Mouse (Mus musculus): ENCODE results near the gene Glrp1. TPM values are rescaled to one million over a fixed set of nuclear protein-coding genes. Genes with fewer than 3 reads are reported as not detected.

Gene Glrp1
- polyA plus RNA-seq, 1 experiment from 2014 or later = not detected

DNA sequence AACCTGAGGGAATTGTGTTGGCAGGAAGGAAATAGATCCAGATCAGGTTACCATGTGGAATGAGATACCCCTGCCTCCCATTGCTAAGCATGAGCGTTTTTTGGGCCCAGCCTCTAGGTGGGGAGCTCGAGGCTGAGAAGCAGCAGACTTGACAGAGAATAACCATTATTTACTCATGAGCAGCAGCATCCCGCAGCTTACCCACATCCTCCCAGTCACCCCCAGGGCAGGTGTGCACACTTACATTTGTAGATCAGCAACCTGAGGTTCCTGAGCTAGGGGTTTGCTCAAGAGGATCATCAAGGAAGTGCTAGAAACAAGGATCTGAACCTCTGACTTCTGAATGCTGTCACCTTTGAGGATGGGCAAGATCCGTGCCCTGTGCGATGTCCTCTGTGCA lies 3.5 kb downstream of the Glrp1 start:
- Histone ChIP-seq H3K36me3 (ENCODE audit: control insufficient read depth, insufficient read depth, low read length) (no peaks in the 10 kb centered on the region), H3K27me3 (ENCODE audit: control insufficient read depth, insufficient read depth, low read length) (no peaks in the 10 kb centered on the region), H3K4me1 (ENCODE audit: control insufficient read depth, insufficient read depth, low read length) (no peaks in the 10 kb centered on the region), H3K27ac (ENCODE audit: low read depth, low read length) (no peak overlapping the region), H3K9ac (replicated peaks; ENCODE audit: low read depth, low read length) (no peak overlapping the region), H3K4me3 (ENCODE audit: low read depth, low read length) (no peak overlapping the region), H3K9me3 (ENCODE audit: control insufficient read depth, low read length) (no peaks in the 10 kb centered on the region), H3K4me2 (ENCODE audit: low read depth, low read length) (no peak overlapping the region)
- 84% methylated on average over 5 of the region's 5 CpGs for whole genome bisulfite sequencing
- ATAC-seq (ENCODE audit: low read depth) = no peak

DNA sequence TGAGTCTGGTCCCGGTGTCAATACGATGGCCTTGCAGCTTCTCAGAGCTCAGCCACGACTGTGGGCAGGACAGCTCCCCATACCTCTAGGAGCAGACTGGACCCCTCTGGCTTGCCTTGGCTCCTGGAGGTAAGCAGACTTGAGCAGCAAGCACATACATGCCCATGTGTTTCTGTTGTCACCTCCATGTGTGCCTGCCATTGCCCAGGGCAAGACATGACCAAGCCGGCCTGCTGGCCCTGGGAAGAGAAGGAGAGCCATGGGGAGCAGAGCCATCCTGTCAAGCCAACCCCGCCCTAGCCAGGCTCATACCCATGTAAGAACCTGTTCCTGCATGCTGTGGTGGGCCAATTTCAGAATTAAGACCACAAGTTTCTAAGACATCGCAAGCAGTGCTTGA lies 4.2 kb downstream of the Glrp1 start:
- no peaks in the 10 kb centered on the region for H3K36me3 ChIP-seq (ENCODE audit: control insufficient read depth, insufficient read depth, low read length)
- H3K27ac ChIP-seq (ENCODE audit: low read depth, low read length) = no peak overlapping the region
- no peak overlapping the region for H3K9ac ChIP-seq (replicated peaks; ENCODE audit: low read depth, low read length)
- no peaks in the 10 kb centered on the region for H3K27me3 ChIP-seq (ENCODE audit: control insufficient read depth, insufficient read depth, low read length)
- no peak overlapping the region for H3K4me3 ChIP-seq (ENCODE audit: low read depth, low read length)
- 80% methylated on average over 6 of the region's 6 CpGs for WGBS
- no peak overlapping the region for H3K4me2 ChIP-seq (ENCODE audit: low read depth, low read length)
- no peaks in the 10 kb centered on the region for H3K4me1 ChIP-seq (ENCODE audit: control insufficient read depth, insufficient read depth, low read length)
- no peaks in the 10 kb centered on the region for H3K9me3 ChIP-seq (ENCODE audit: control insufficient read depth, low read length)
- no peak for ATAC-seq (ENCODE audit: low read depth)

- WGBS = 9% methylated on average over 7 of the region's 7 CpGs
Observed at GRCm38 (mm10) chr1:88504531-88504945, 5.3 kb downstream of the Glrp1 start.

GRCm38 (mm10) chr1:88502822-88503221 lies 7.0 kb downstream of the Glrp1 start:
- Histone ChIP-seq H3K36me3 (ENCODE audit: control insufficient read depth, insufficient read depth, low read length) (no peaks in the 10 kb centered on the region), H3K4me3 (ENCODE audit: low read depth, low read length) (no peak overlapping the region), H3K27ac (ENCODE audit: low read depth, low read length) (no peak overlapping the region), H3K4me2 (ENCODE audit: low read depth, low read length) (no peak overlapping the region), H3K27me3 (ENCODE audit: control insufficient read depth, insufficient read depth, low read length) (no peaks in the 10 kb centered on the region), H3K9ac (replicated peaks; ENCODE audit: low read depth, low read length) (no peak overlapping the region), H3K9me3 (ENCODE audit: control insufficient read depth, low read length) (no peaks in the 10 kb centered on the region), H3K4me1 (ENCODE audit: control insufficient read depth, insufficient read depth, low read length) (no peaks in the 10 kb centered on the region)
- ATAC-seq (ENCODE audit: low read depth) = no peak
- 90% methylated on average over 1 of the region's 1 CpGs for WGBS

More at GRCm38 (mm10) chr1:88504531-88504945, 5.3 kb downstream of the Glrp1 start:
- Histone ChIP-seq H3K27me3 (ENCODE audit: control insufficient read depth, insufficient read depth, low read length) (no peaks in the 10 kb centered on the region), H3K27ac (ENCODE audit: low read depth, low read length) (no peak overlapping the region), H3K9me3 (ENCODE audit: control insufficient read depth, low read length) (no peaks in the 10 kb centered on the region), H3K4me1 (ENCODE audit: control insufficient read depth, insufficient read depth, low read length) (no peaks in the 10 kb centered on the region), H3K9ac (replicated peaks; ENCODE audit: low read depth, low read length) (no peak overlapping the region), H3K4me2 (ENCODE audit: low read depth, low read length) (no peak overlapping the region), H3K36me3 (ENCODE audit: control insufficient read depth, insufficient read depth, low read length) (no peaks in the 10 kb centered on the region), H3K4me3 (ENCODE audit: low read depth, low read length) (no peak overlapping the region)
- ATAC-seq (ENCODE audit: low read depth) = no peak

- no peaks in the 10 kb centered on the region for H3K36me3 ChIP-seq (ENCODE audit: control insufficient read depth, insufficient read depth, low read length)
- no peak overlapping the region for H3K27ac ChIP-seq (ENCODE audit: low read depth, low read length)
- H3K4me2 ChIP-seq (ENCODE audit: low read depth, low read length) = no peak overlapping the region
- no peaks in the 10 kb centered on the region for H3K4me1 ChIP-seq (ENCODE audit: control insufficient read depth, insufficient read depth, low read length)
- H3K27me3 ChIP-seq (ENCODE audit: control insufficient read depth, insufficient read depth, low read length) = no peaks in the 10 kb centered on the region
- H3K4me3 ChIP-seq (ENCODE audit: low read depth, low read length) = no peak overlapping the region
- H3K9ac ChIP-seq (replicated peaks; ENCODE audit: low read depth, low read length) = no peak overlapping the region
- no peaks in the 10 kb centered on the region for H3K9me3 ChIP-seq (ENCODE audit: control insufficient read depth, low read length)
- ATAC-seq (ENCODE audit: low read depth) = no peak
- WGBS = 89% methylated on average over 11 of the region's 11 CpGs
Observed at GRCm38 (mm10) chr1:88499230-88499737, 10.6 kb downstream of the Glrp1 start.

GRCm38 (mm10) chr1:88497407-88497806 lies 12.5 kb downstream of the Glrp1 start:
- H3K4me3 ChIP-seq (ENCODE audit: low read depth, low read length) = no peak overlapping the region
- H3K9ac ChIP-seq (replicated peaks; ENCODE audit: low read depth, low read length) = no peak overlapping the region
- no peak for ATAC-seq (ENCODE audit: low read depth)
- H3K36me3 ChIP-seq (ENCODE audit: control insufficient read depth, insufficient read depth, low read length) = no peaks in the 10 kb centered on the region
- H3K4me1 ChIP-seq (ENCODE audit: control insufficient read depth, insufficient read depth, low read length) = no peaks in the 10 kb centered on the region
- H3K4me2 ChIP-seq (ENCODE audit: low read depth, low read length) = no peak overlapping the region
- WGBS = 78% methylated on average over 3 of the region's 3 CpGs
- H3K9me3 ChIP-seq (ENCODE audit: control insufficient read depth, low read length) = no peaks in the 10 kb centered on the region
- no peak overlapping the region for H3K27ac ChIP-seq (ENCODE audit: low read depth, low read length)
- no peaks in the 10 kb centered on the region for H3K27me3 ChIP-seq (ENCODE audit: control insufficient read depth, insufficient read depth, low read length)

DNA sequence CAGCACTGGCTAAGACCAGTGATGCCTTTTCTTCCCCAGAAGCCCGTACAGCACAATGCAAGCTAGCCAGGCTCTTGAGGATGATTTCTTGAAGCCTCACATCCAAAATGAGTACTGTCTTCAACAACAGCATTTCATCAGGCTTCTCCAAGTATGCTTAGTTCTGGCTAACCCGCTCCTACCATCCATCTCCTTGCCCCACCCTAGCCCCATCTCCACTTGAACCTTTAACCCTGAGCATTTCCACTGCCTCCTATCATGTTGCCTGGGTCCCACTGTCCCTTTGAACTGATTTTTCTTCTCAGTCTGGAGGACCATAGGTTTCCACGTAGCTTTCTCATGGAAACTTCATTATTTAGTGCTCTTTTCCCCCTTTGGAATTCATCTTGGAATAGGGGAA lies 17.5 kb downstream of the Glrp1 start:
- Histone ChIP-seq H3K4me2 (ENCODE audit: low read depth, low read length) (no peak overlapping the region), H3K9me3 (ENCODE audit: control insufficient read depth, low read length) (no peaks in the 10 kb centered on the region)
- 83% methylated on average over 3 of the region's 3 CpGs for WGBS

GRCm38 (mm10) chr1:88491617-88492378 lies 18.1 kb downstream of the Glrp1 start:
- 69% methylated on average over 17 of the region's 17 CpGs for WGBS
- no peak for ATAC-seq (ENCODE audit: low read depth)
- H3K27ac ChIP-seq (ENCODE audit: low read depth, low read length) = no peak overlapping the region

More for the DNA sequence above, 17.5 kb downstream of the Glrp1 start:
- Histone ChIP-seq H3K9ac (replicated peaks; ENCODE audit: low read depth, low read length) (no peak overlapping the region), H3K36me3 (ENCODE audit: control insufficient read depth, insufficient read depth, low read length) (no peaks in the 10 kb centered on the region), H3K27me3 (ENCODE audit: control insufficient read depth, insufficient read depth, low read length) (no peaks in the 10 kb centered on the region), H3K27ac (ENCODE audit: low read depth, low read length) (no peak overlapping the region), H3K4me3 (ENCODE audit: low read depth, low read length) (no peak overlapping the region), H3K4me1 (ENCODE audit: control insufficient read depth, insufficient read depth, low read length) (0 out of 2 replicates have a peak, but pooled peaks cover 3% of the 10 kb centered on the region)
- no peak for ATAC-seq (ENCODE audit: low read depth)

GRCm38 (mm10) chr1:88490164-88490563 lies 19.7 kb downstream of the Glrp1 start:
- H3K4me2 ChIP-seq (ENCODE audit: low read depth, low read length) = no peak overlapping the region
- no peaks in the 10 kb centered on the region for H3K36me3 ChIP-seq (ENCODE audit: control insufficient read depth, insufficient read depth, low read length)
- no peaks in the 10 kb centered on the region for H3K27me3 ChIP-seq (ENCODE audit: control insufficient read depth, insufficient read depth, low read length)
- no peak for ATAC-seq (ENCODE audit: low read depth)
- no peaks in the 10 kb centered on the region for H3K9me3 ChIP-seq (ENCODE audit: control insufficient read depth, low read length)
- no peak overlapping the region for H3K9ac ChIP-seq (replicated peaks; ENCODE audit: low read depth, low read length)
- 88% methylated on average over 10 of the region's 10 CpGs for WGBS
- H3K27ac ChIP-seq (ENCODE audit: low read depth, low read length) = no peak overlapping the region
- H3K4me3 ChIP-seq (ENCODE audit: low read depth, low read length) = no peak overlapping the region
- H3K4me1 ChIP-seq (ENCODE audit: control insufficient read depth, insufficient read depth, low read length) = 0 out of 2 replicates have a peak, but pooled peaks cover 3% of the 10 kb centered on the region

More at GRCm38 (mm10) chr1:88491617-88492378, 18.1 kb downstream of the Glrp1 start:
- Histone ChIP-seq H3K27me3 (ENCODE audit: control insufficient read depth, insufficient read depth, low read length) (no peaks in the 10 kb centered on the region), H3K9ac (replicated peaks; ENCODE audit: low read depth, low read length) (no peak overlapping the region), H3K9me3 (ENCODE audit: control insufficient read depth, low read length) (no peaks in the 10 kb centered on the region), H3K4me3 (ENCODE audit: low read depth, low read length) (no peak overlapping the region), H3K4me2 (ENCODE audit: low read depth, low read length) (no peak overlapping the region), H3K4me1 (ENCODE audit: control insufficient read depth, insufficient read depth, low read length) (0 out of 2 replicates have a peak, but pooled peaks cover 3% of the 10 kb centered on the region), H3K36me3 (ENCODE audit: control insufficient read depth, insufficient read depth, low read length) (no peaks in the 10 kb centered on the region)

Data from neural tube, embryonic 14.5 days (tissue).